Mouse (Mus musculus) left cerebral cortex, postnatal 25 days (tissue): ENCODE results near the gene Fkbp15. TPM values are rescaled to one million over a fixed set of nuclear protein-coding genes. Genes with fewer than 3 reads are reported as not detected.

Experiments used
- DNase-seq, 2 experiments: peaks; one replicate each; pipeline ENCODE4 v3.0.0; 2022; ENCODE audit warnings: low spot score in 2 of 2, mixed read lengths in 1 of 2
- intact Hi-C: fragments of 180-260 bp; cut with DNase I; formaldehyde crosslinking; loops from one replicate; pipeline ENCODE4 v1.15.1; 2025
- total RNA-seq, 2 experiments: library from RNA; stranded (reverse); gene quantifications; 2 replicates each; pipeline ENCODE4 v1.2.3; 2021

The Fkbp15 gene
- total RNA-seq, 2 experiments from 2014 or later: 33.1 to 35.9 TPM

DNA sequence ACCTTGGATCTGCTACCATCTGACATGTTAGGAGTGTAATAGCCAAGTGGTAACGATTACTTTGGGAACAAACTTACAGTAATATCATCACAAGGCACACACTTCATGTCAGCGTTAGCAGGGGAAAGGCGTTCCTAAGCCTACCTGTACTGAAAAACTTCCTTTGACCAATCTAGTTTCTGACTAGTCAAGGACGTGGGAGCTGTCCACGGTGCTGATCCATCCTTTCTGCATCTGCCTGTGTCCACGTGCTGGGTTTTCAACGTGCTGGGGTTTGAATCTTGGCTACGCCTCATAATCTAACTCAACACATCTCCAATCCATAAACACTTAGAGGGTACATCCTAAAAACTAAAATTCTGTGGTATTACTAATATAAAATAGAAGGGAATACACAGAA is 103.4 kb downstream of the Fkbp15 start:
- intact Hi-C loops: no loop called here
- DNase-seq: no peak

DNA sequence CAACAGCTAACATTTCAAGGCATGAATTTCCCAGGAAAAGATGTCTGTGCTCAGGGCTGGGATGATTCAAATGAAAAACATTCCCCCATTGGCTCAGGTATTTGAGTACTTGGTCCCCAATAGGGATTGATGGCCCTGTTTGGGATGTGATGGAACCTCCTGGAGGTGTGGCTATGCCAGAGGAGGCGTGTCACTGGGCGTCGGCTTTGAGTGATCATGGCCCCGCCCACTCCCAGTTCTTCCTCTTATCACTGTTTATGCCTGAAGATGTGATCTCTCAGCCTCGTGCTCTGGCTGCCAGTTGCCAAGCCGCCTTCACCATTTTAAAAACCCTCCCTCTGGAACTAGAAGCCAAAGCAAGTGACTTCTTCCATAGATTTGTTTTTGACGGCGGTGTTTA is 105.8 kb downstream of the Fkbp15 start:
- no peak for DNase-seq
- intact Hi-C loops: no loop called here

DNA sequence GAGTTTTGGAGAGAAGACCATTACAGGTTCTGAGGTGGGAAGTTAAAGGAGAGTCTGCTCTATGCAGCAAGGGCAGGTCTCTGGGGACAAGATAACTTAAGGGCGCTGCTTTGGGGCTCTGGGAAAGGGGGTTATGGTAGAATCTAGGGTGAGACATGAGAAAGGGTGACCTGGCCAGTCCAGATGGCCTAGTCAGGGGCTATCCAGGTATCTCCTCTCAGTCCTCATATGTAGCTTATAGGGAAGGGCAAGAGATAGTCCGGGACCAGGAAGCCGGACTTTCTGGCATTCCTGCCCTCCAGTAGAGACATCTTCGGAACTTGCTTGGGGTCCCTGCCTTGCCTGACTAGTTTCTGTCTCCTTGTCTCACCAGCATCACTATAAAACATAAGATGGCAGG is 108.6 kb downstream of the Fkbp15 start:
- DNase-seq: no peak
- intact Hi-C loops: no loop called here

DNA sequence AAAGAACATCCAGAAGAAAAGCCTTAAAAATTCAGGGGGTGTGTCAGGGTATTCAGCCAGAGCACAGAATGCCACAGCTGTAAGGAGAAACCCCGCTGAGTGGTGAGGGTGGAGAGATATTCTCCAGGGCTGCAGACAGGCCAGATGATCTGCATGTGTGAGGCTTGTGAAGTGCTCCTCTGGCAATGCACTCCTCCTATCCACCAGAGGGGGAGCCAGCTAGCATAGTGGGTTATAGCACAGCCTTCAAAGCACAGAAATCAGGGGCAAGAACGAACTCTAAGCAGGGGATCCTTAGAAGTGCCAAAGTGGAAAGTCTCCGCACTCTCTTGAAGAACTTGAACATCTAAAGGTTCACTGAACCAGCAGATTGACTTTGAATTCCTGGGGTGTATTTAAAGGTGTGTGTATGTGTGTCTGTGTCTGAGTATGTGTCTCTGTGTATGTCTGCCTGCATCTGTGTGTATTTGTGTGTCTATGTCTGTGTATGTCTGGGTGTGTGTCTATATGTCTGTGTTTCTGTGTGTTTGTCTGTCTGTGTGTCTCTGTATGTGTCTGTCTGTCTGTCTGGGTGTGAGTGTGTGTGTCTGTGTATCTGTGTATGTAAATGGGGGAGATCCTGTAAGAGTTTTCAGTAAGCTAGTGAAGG is 109.3 kb downstream of the Fkbp15 start:
- intact Hi-C loops: no loop called here
- no peak for DNase-seq

Other genes with a start within 250 kb of the Fkbp15 start
- not detected for gene Mup21, start 209.7 kb downstream of the Fkbp15 start, total RNA-seq
- gene Zfp37, start 129.5 kb downstream of the Fkbp15 start, total RNA-seq: 10 to 100 TPM; 20.2 to 20.5 TPM
- gene Slc31a2, start 98.0 kb downstream of the Fkbp15 start, total RNA-seq: 1 to 10 TPM; 7.6 to 8.2 TPM
- 10 to 100 TPM; 17.7 to 19.2 TPM for gene Slc31a1, start 179 bp upstream of the Fkbp15 start, total RNA-seq
- gene Cdc26, start 48.1 kb upstream of the Fkbp15 start, total RNA-seq: 10 to 100 TPM; 43.8 to 45.0 TPM
- gene Prpf4, start 48.2 kb upstream of the Fkbp15 start, total RNA-seq: 10 to 100 TPM; 11.2 to 12.5 TPM
- gene Rnf183, start 74.7 kb upstream of the Fkbp15 start, total RNA-seq: not detected
- gene Wdr31, start 110.3 kb upstream of the Fkbp15 start, total RNA-seq: 1 to 10 TPM; 7.6 TPM
- under 1 TPM; 0.34 to 0.53 TPM for gene Bspry, start 119.5 kb upstream of the Fkbp15 start, total RNA-seq
- gene Hdhd3, start 142.9 kb upstream of the Fkbp15 start, total RNA-seq: 10 to 100 TPM in 1 of 2 experiments, 1 to 10 TPM in 1; 7.5 to 10.9 TPM
- 10 to 100 TPM; 25.4 to 30.8 TPM for gene Alad, start 159.4 kb upstream of the Fkbp15 start, total RNA-seq
- gene Pole3, start 164.5 kb upstream of the Fkbp15 start, total RNA-seq: 10 to 100 TPM; 19.9 to 20.2 TPM
- gene 4933430I17Rik, start 164.8 kb upstream of the Fkbp15 start, total RNA-seq: under 1 TPM; 0.37 to 0.53 TPM
- 10 to 100 TPM; 24.1 to 27.4 TPM for gene Rgs3, start 199.3 kb upstream of the Fkbp15 start, total RNA-seq